Mouse (Mus musculus): ENCODE measurements at regions not wholly inside any gene's neighbourhood (a gene's known extent, or its start where the extent isn't known, plus 50 kb on each side); places are given as distances from the start of the nearest gene placed in this dataset.

GRCm38 (mm10) chr14:67146602-67147001 lies 1137.6 kb upstream of the Gulo start:
- TF ChIP-seq POLR2A (IDR thresholded peaks at IDR 0.05; ENCODE audit: insufficient read depth, low read depth, low read length) (no peak), CTCF (IDR thresholded peaks at IDR 0.05) (no peak), EP300 (IDR thresholded peaks at IDR 0.05; ENCODE audit: insufficient read depth, low read depth, low read length) (no peak)
